Mouse (Mus musculus): Measurements from ENCODE around the gene Nfia.

Gene Nfia

DNA sequence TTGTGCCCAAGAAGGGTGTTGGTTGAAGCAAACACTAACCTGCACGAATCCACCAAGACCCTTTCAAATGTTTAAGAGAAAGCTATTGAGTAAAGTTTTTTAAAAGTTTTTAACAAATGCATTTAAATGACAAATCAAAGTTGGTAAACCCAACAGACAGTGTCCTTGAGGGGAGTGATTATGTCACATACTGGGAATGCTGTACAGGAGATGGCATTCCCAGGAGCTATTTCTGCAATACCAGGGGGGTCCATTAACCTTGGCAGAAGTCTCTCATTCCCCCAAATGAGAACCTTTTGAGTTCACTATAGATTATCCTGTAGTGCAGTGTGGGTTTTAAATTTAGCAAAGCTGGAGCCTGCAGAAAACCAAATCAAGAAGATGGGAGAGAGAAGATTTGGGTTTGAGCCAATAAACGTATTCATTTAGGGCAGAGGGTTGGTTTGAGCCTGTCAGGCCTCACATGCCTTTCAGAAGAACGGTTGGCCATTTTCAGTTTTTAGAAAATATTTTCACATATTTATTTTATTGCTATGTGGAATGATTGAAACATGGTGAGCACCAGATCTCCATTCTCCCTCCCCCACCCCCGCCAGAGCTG is 167.5 kb downstream of the Nfia start:
- DNase-seq (ENCODE audit: extremely low read depth, low read depth) = no peak

- DNase-seq (ENCODE audit: extremely low read depth, low read depth) = no peak
These were observed 169.1 kb downstream of the Nfia start for GRCm38 (mm10) chr4:97941616-97942015.

DNA sequence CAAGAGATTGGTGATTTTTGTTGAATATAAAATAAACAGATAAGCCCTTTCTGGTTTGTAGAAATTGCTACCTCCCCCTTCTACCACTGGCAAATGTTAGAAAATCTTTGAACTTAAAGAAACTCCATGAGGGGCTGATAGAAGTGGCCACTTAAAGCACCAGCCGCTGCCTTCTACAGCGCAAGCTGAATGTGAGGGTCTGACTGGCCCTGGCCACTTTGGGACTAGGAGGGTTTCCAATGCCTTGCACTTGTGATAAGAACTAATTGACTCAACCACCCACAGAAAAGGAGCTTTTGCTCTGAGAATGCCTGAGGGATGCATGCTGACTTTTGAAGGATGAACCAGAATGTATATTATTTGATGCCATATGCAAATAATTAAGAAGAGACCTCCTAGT is 171.8 kb downstream of the Nfia start:
- DNase-seq (ENCODE audit: extremely low read depth, low read depth) = no peak

GRCm38 (mm10) chr4:97947484-97947883 is 174.9 kb downstream of the Nfia start:
- DNase-seq (ENCODE audit: extremely low read depth, low read depth) = no peak

GRCm38 (mm10) chr4:97948250-97948649 is 175.7 kb downstream of the Nfia start:
- no peak for DNase-seq (ENCODE audit: extremely low read depth, low read depth)

DNA sequence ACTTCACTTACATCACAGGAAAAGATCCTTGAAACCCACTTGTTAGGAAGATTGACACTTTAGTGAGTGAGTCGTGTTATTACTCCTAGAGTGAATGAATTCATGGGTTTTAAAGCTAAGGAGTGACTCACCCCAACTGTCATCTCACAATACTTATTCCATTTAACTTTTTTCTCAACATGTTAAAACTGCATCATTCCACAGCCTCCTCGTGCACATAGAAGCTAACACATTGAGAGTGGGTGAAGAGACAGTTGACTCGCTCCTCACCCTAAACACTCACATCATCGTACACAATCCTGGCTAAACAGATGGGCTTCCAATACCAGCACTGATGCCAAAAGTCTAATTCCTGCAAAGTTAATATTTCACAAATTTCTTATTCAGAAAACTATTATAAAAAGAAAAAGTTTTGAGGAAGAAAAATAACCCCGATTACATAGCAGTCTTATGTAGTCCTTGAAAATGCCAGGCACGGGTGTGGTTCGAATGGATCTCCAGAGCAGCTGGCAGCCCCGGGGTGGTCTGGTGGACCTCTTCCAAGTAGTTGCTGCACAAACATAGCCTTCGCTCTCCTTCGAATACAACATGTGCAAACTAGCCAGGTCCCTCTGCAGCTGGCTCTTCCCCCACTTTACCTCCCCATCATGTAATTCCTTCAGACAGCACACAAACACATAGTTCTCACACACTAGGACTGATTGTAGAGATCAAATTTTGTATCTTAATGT is 178.0 kb downstream of the Nfia start:
- no peak for DNase-seq (ENCODE audit: extremely low read depth, low read depth)

DNA sequence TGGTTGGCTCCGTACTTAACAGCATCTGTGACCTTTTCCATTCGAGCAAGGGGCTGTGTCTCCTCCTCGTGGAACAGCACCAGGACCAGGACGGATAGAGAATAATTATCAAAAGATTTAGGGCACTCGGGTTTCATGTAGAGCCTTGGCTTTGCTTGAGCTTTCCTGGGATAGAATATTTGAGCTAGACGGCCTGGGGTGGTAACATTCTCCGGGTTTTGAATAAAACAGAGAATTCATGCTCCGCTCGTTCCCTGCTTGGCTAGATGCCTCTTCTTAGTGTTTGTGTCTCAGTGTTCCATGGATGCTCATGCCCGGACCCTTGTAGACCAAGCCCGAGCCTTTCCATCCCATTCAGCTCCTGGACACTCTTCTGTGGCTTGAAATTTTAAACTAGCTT is 181.4 kb downstream of the Nfia start:
- no peak for DNase-seq (ENCODE audit: extremely low read depth, low read depth)

GRCm38 (mm10) chr4:97958121-97958520 is 185.6 kb downstream of the Nfia start:
- no peak for DNase-seq (ENCODE audit: extremely low read depth, low read depth)

DNA sequence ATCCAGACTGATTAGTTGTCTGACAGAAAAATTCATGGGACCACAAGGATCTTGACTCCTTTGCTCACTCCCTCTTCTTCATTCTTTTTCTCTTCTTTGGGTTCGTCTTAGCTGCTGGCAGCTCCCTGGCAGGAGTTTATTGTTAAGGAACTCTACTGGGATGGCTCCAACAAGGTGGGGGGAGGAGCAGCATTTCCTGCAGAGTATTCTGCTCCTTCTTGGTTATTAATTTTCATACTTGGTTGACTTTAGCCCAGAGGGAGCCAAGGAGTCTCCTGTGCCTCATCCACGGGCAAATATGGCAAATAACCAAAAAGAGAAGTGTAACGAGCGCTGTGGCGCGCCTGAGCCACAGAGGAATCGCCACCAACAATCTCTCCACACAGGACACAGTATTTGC is 190.3 kb downstream of the Nfia start:
- DNase-seq (ENCODE audit: extremely low read depth, low read depth) = no peak

GRCm38 (mm10) chr4:97963951-97964350 is 191.4 kb downstream of the Nfia start:
- DNase-seq (ENCODE audit: extremely low read depth, low read depth) = no peak

- no peak for DNase-seq (ENCODE audit: extremely low read depth, low read depth)
These were observed 196.3 kb downstream of the Nfia start for GRCm38 (mm10) chr4:97968786-97969348.

DNA sequence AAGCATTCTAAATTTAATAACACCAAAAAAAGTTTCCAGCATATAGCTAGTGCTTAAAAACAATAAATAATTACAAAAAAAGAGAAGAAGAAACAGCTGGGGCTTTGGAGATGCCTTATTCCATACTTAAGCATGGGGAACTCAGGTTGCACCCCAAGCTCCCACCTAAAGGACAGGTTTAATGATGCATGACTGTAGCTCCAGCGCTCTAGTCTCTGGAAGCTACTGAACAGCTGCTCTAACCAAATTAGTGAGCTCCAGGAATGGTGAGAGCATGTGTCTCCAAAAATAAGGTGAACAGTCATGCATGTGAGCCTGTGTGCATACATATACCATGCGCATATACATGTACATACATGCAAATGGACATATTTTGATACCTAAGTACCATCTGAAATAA is 200.5 kb downstream of the Nfia start:
- no peak for DNase-seq (ENCODE audit: extremely low read depth, low read depth)

DNA sequence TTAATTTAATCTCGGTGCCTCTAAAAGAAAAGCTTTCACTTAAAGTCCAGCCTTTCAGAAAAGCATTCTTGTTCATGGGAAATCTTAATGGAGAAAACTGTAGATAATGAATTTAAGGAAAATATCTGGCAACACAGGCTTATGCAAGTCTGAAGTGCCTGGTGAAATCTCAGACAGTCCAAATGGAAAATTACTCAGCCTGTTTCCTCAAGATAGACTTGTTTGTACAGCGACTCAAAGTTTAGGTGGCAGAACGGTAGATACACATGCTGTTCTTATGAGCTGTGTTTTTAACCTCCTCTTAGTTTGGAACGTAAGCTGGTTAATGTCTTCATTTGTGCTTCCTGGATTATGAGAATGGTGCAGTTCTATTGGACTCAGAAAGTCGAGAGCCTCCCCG is 201.5 kb downstream of the Nfia start:
- no peak for DNase-seq (ENCODE audit: extremely low read depth, low read depth)

DNA sequence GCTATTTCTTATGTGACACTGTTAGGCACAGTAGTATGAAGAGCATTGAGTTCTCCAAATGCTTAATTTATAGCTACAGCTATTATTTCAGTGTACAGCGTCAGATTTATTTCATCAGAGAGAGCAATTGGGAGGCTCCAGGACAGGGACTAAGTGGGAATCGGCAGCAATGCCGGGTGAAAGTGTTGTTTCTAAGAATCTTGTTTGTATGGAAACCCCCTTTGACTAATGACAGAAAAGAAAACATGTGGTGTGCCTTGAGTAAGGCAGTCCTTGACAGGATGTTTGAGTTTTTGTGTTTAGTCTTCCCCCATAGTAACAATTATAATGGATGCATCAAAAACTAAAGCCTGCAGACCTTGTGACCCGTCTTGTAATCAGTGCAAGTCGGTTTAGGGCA is 204.4 kb downstream of the Nfia start:
- DNase-seq (ENCODE audit: extremely low read depth, low read depth) = no peak

DNA sequence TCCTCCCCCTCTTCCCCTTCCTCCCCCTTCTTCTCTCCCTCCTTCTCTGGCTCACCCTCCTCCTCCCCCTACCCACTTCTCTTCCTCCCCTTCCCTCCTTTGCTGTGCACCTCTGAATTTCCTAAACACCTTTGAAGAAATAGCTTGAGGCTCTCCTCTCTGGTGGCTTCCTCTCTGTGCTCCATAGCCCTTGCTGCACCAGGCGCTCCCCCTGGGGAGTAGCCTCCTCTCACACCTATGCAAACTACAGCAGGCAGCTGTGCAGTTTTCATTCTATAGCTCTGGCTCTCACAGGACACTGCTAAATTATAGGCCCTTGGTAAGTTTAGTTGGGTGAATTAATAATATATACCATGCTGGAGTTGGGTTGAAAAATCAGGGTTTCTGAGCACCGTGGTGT is 211.8 kb downstream of the Nfia start:
- no peak for DNase-seq (ENCODE audit: extremely low read depth, low read depth)

DNA sequence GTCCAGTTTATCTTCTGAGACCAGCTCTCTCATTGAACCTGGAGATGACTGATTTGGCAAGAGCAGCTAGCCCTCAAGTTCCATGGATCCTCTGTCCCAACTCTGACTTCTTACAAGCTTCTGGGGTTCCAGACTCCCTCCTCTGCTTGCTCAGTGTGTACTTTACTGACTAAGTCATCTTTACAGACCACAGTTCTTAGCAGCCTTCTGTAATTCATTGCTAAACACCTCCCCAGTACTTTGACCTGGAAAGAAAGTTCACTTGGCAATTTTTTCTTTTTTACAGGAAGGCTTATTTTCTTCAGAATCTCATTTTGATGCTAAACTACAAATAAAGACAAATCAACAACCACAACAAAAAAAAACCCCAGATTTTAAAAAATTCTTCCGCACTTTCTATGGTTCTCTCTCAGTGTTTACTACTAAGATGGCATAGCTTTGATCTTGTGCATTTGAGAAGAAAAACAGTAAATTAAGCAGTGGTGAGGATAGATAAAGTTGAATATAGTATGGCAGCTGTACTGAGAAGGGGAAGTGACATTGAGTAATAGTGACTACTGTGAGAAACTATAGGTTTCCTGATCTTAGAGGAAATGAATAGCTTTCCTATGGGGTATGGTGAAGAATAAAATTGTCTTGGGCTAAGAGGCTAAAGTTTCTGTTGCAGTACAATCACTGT is 213.7 kb downstream of the Nfia start:
- peak; percentile 24 for DNase-seq (ENCODE audit: extremely low read depth, low read depth)

- DNase-seq (ENCODE audit: extremely low read depth, low read depth) = no peak
These were observed 214.2 kb downstream of the Nfia start for GRCm38 (mm10) chr4:97986735-97987075.

- DNase-seq (ENCODE audit: extremely low read depth, low read depth) = no peak
These were observed 216.2 kb downstream of the Nfia start for GRCm38 (mm10) chr4:97988703-97989102.

- no peak for DNase-seq (ENCODE audit: extremely low read depth, low read depth)
These were observed 217.9 kb downstream of the Nfia start for GRCm38 (mm10) chr4:97990431-97990830.

GRCm38 (mm10) chr4:97991395-97991794 is 218.9 kb downstream of the Nfia start:
- DNase-seq (ENCODE audit: extremely low read depth, low read depth) = no peak

GRCm38 (mm10) chr4:97991880-97992279 is 219.3 kb downstream of the Nfia start:
- no peak for DNase-seq (ENCODE audit: extremely low read depth, low read depth)

DNA sequence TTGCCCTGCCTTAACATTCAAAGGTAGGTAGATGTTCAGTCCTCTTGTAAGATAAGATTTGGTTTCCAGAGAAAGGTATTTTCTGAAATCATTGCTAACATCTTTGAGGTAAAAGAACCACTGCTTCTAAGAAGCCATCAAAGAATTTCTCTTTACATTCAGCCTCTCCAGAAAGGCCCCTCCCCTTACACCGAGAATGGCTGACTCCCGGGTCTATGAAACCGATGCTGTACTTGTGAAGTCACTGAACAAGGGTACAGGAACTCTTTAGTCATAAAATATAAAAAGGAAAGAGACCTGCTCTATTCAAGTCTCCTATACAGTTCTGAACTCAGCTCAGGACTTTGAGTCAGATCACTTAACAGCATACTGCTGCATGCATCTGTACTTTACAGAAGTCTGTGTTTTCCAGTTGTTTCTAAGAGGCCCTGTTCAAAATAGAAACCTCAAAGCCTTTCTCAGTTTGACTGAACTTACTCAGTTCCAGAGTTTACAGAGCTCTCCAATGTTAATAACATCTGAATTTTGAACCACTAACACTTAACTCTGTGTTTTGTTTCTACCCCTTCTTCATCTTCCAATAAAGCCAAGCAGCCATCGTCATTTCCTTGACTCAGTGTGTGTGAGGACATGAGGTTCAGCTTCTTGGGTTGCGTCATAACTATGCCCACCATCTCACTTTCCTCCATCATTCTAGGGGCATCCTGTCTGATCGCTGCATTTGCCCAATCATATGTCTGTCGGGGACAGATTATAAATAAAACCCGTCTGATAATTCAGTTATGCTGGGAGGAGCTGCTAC is 223.6 kb downstream of the Nfia start:
- DNase-seq (ENCODE audit: extremely low read depth, low read depth) = no peak
